Mouse (Mus musculus) ES-E14 (cell line): ENCODE data around the gene Ppp1r9b.

ENCODE experiments used
- CHD2 ChIP-seq: IDR thresholded peaks from 2 replicates; pipeline ENCODE4 v1.6.1; 2014; ENCODE audit warnings: mild to moderate bottlenecking, low read depth, low read length, inconsistent platforms
- MAFK ChIP-seq: IDR thresholded peaks from 2 replicates; pipeline ENCODE4 v1.6.1; 2014; ENCODE audit warnings: mild to moderate bottlenecking, low read depth, low read length, inconsistent platforms; ENCODE audit not compliant: insufficient read depth
- ZC3H11A ChIP-seq: IDR thresholded peaks from 2 replicates; pipeline ENCODE4 v1.6.1; 2012; ENCODE audit warnings: low read depth, mild to moderate bottlenecking, inconsistent platforms, low read length, borderline replicate concordance
- ZNF384 ChIP-seq: IDR thresholded peaks from 2 replicates; pipeline ENCODE4 v1.6.1; 2012; ENCODE audit warnings: low read depth, low read length, inconsistent platforms

GRCm38 (mm10) chr11:94991641-94992479 lies 1.0 kb downstream of the Ppp1r9b start:
- TF ChIP-seq ZNF384 (no peak), MAFK (no peak), CHD2 (no peak), ZC3H11A (no peak)
